Mouse (Mus musculus): ENCODE data around the gene Pitpnc1. TPM values are rescaled to one million over a fixed set of nuclear protein-coding genes. Genes with fewer than 3 reads are reported as not detected.
A peak's percentile ranks its signal among the peaks of the same experiment; 100 is the strongest.

Pitpnc1 gene
- total RNA-seq, 2 experiments from 2014 or later: 14.7 to 35.2 TPM

GRCm38 (mm10) chr11:107300235-107300634 is 170.3 kb downstream of the Pitpnc1 start:
- no peak for ATAC-seq (replicated peaks; ENCODE audit: low FRiP score, poor library complexity, severe bottlenecking)

- ATAC-seq (replicated peaks; ENCODE audit: low FRiP score, poor library complexity, severe bottlenecking): no peak
These were observed 170.9 kb downstream of the Pitpnc1 start for GRCm38 (mm10) chr11:107299511-107300120.

GRCm38 (mm10) chr11:107296176-107296575 is 174.3 kb downstream of the Pitpnc1 start:
- no peak for ATAC-seq (replicated peaks; ENCODE audit: low FRiP score, poor library complexity, severe bottlenecking)

- ATAC-seq (replicated peaks; ENCODE audit: low FRiP score, poor library complexity, severe bottlenecking): no peak
These were observed 178.5 kb downstream of the Pitpnc1 start for GRCm38 (mm10) chr11:107292036-107292435.

- ATAC-seq (replicated peaks; ENCODE audit: low FRiP score, poor library complexity, severe bottlenecking): no peak
These were observed 182.3 kb downstream of the Pitpnc1 start for GRCm38 (mm10) chr11:107288186-107288563.

GRCm38 (mm10) chr11:107287215-107288185 is 183.0 kb downstream of the Pitpnc1 start:
- no peak for ATAC-seq (replicated peaks; ENCODE audit: low FRiP score, poor library complexity, severe bottlenecking)

GRCm38 (mm10) chr11:107285731-107286130 is 184.8 kb downstream of the Pitpnc1 start:
- ATAC-seq (replicated peaks; ENCODE audit: low FRiP score, poor library complexity, severe bottlenecking): no peak

- ATAC-seq (replicated peaks; ENCODE audit: low FRiP score, poor library complexity, severe bottlenecking): no peak
These were observed 186.9 kb downstream of the Pitpnc1 start for GRCm38 (mm10) chr11:107283632-107284031.

- no peak for ATAC-seq (replicated peaks; ENCODE audit: low FRiP score, poor library complexity, severe bottlenecking)
These were observed 188.0 kb downstream of the Pitpnc1 start for GRCm38 (mm10) chr11:107282481-107282880.

- ATAC-seq (replicated peaks; ENCODE audit: low FRiP score, poor library complexity, severe bottlenecking): no peak
These were observed 191.2 kb downstream of the Pitpnc1 start for GRCm38 (mm10) chr11:107279258-107279657.

GRCm38 (mm10) chr11:107276898-107277297 is 193.6 kb downstream of the Pitpnc1 start:
- no peak for ATAC-seq (replicated peaks; ENCODE audit: low FRiP score, poor library complexity, severe bottlenecking)

GRCm38 (mm10) chr11:107276337-107276736 is 194.2 kb downstream of the Pitpnc1 start:
- 0 out of 2 replicates have a peak, but pooled peaks have one; percentile 47 for ATAC-seq (replicated peaks; ENCODE audit: low FRiP score, poor library complexity, severe bottlenecking)

- peak; percentile 51 for ATAC-seq (replicated peaks; ENCODE audit: low FRiP score, poor library complexity, severe bottlenecking)
These were observed 194.6 kb downstream of the Pitpnc1 start for GRCm38 (mm10) chr11:107275902-107276301.

GRCm38 (mm10) chr11:107274206-107274605 is 196.3 kb downstream of the Pitpnc1 start:
- ATAC-seq (replicated peaks; ENCODE audit: low FRiP score, poor library complexity, severe bottlenecking): no peak

GRCm38 (mm10) chr11:107272351-107272975 is 198.0 kb downstream of the Pitpnc1 start:
- no peak for ATAC-seq (replicated peaks; ENCODE audit: low FRiP score, poor library complexity, severe bottlenecking)

- ATAC-seq (replicated peaks; ENCODE audit: low FRiP score, poor library complexity, severe bottlenecking): no peak
These were observed 199.9 kb downstream of the Pitpnc1 start for GRCm38 (mm10) chr11:107270564-107270963.

GRCm38 (mm10) chr11:107267522-107267921 is 203.0 kb downstream of the Pitpnc1 start:
- no peak for ATAC-seq (replicated peaks; ENCODE audit: low FRiP score, poor library complexity, severe bottlenecking)

GRCm38 (mm10) chr11:107265861-107266260 is 204.6 kb downstream of the Pitpnc1 start:
- ATAC-seq (replicated peaks; ENCODE audit: low FRiP score, poor library complexity, severe bottlenecking): no peak

GRCm38 (mm10) chr11:107264889-107265615 is 205.4 kb downstream of the Pitpnc1 start:
- no peak for ATAC-seq (replicated peaks; ENCODE audit: low FRiP score, poor library complexity, severe bottlenecking)

- ATAC-seq (replicated peaks; ENCODE audit: low FRiP score, poor library complexity, severe bottlenecking): no peak
These were observed 206.7 kb downstream of the Pitpnc1 start for GRCm38 (mm10) chr11:107263838-107264237.

All from erythroid progenitor cell, adult 5-6 weeks (primary cell).